Mouse (Mus musculus) forebrain, embryonic 10.5 days (tissue): ENCODE data around the gene Adam15. TPM values are rescaled to one million over a fixed set of nuclear protein-coding genes. Genes with fewer than 3 reads are reported as not detected.
A peak's percentile ranks its signal among the peaks of the same experiment; 100 is the strongest.

Experiments
- DNase-seq: peaks from one replicate; pipeline ENCODE4 v3.0.0-alpha.2; 2017; ENCODE audit warnings: low spot score; ENCODE audit errors: extremely low spot score
- H3K27ac ChIP-seq: fragments of 300-500 bp; sonication (generic); 2 replicates; pipeline ENCODE4 v1.5.1; 2016; ENCODE audit warnings: mild to moderate bottlenecking
- H3K27me3 ChIP-seq: fragments of 300-500 bp; sonication (generic); 2 replicates; pipeline ENCODE4 v1.6.1; 2016; ENCODE audit warnings: mild to moderate bottlenecking; ENCODE audit not compliant: poor library complexity, severe bottlenecking
- H3K36me3 ChIP-seq: fragments of 300-500 bp; sonication (generic); replicated peaks from 2 replicates; pipeline ENCODE4 v1.6.1; 2016; ENCODE audit warnings: mild to moderate bottlenecking, moderate library complexity
- H3K4me1 ChIP-seq: fragments of 300-500 bp; sonication (generic); 2 replicates; pipeline ENCODE4 v1.6.1; 2016
- H3K4me3 ChIP-seq: fragments of 300-500 bp; sonication (generic); 2 replicates; pipeline ENCODE4 v1.5.1; 2016; ENCODE audit warnings: mild to moderate bottlenecking, moderate library complexity
- H3K9me3 ChIP-seq: fragments of 300-500 bp; sonication (generic); 2 replicates; pipeline ENCODE4 v1.6.1; 2016; ENCODE audit warnings: mild to moderate bottlenecking, moderate library complexity
- WGBS: fragments of 180-500 bp; shearing (Covaris S2); methylation state at CpG from one replicate; pipeline ENCODE4 v1.1.7; 2016; 5-methylcytosine and 5-hydroxymethylcytosine counted together
- polyA plus RNA-seq: library from polyadenylated mRNA; unstranded; fragments of >200 nt; fragmentation: Nextera tagmentation; extraction: Ambion mirVana; gene quantifications from 2 replicates; pipeline ENCODE4 v1.2.1, GENCODE M21; 2016

The Adam15 gene
- polyA plus RNA-seq, 1 experiment from 2014 or later, result 32.1 TPM

- peaks cover 38% of the 10 kb centered on the region for H3K4me1 ChIP-seq
- no peak overlapping the region for H3K4me3 ChIP-seq
- H3K27ac ChIP-seq, result no peak overlapping the region
- H3K9me3 ChIP-seq, result no peaks in the 10 kb centered on the region
- WGBS, result 96% methylated on average over 14 of the region's 14 CpGs
- peaks cover 14% of the 10 kb centered on the region for H3K36me3 ChIP-seq
- 0 out of 2 replicates have a peak, but pooled peaks cover 4% of the 10 kb centered on the region for H3K27me3 ChIP-seq
- DNase-seq, result no peak
Observed at GRCm38 (mm10) chr3:89380291-89380690, 30.5 kb upstream of the Adam15 start.

GRCm38 (mm10) chr3:89379388-89380131 is 29.8 kb upstream of the Adam15 start:
- Histone ChIP-seq H3K27me3 (0 out of 2 replicates have a peak, but pooled peaks cover 4% of the 10 kb centered on the region), H3K36me3 (peaks cover 14% of the 10 kb centered on the region), H3K4me3 (peak overlapping the region; percentile 67; the same call in 1 of the 2 replicates), H3K9me3 (no peaks in the 10 kb centered on the region), H3K4me1 (peaks cover 30% of the 10 kb centered on the region), H3K27ac (no peak overlapping the region)
- whole genome bisulfite sequencing, result 89% methylated on average over 31 of the region's 31 CpGs
- no peak for DNase-seq

- DNase-seq, result peak; percentile 88
- Histone ChIP-seq H3K27ac (peak overlapping the region; percentile 94), H3K27me3 (no peaks in the 10 kb centered on the region), H3K9me3 (no peaks in the 10 kb centered on the region), H3K36me3 (peaks cover 14% of the 10 kb centered on the region), H3K4me1 (peaks cover 24% of the 10 kb centered on the region), H3K4me3 (peak overlapping the region; percentile 67)
- under 1% methylated on average over 29 of the region's 29 CpGs for WGBS
Observed at GRCm38 (mm10) chr3:89378394-89379067, 28.7 kb upstream of the Adam15 start.

- 0 out of 2 replicates have a peak overlapping the region, but pooled peaks have one; percentile 94 for H3K27ac ChIP-seq
- DNase-seq, result no peak
- H3K4me1 ChIP-seq, result peaks cover 29% of the 10 kb centered on the region
- peaks cover 14% of the 10 kb centered on the region for H3K36me3 ChIP-seq
- no peaks in the 10 kb centered on the region for H3K27me3 ChIP-seq
- peak overlapping the region; percentile 67 for H3K4me3 ChIP-seq
- WGBS, result 73% methylated on average over 4 of the region's 4 CpGs
- no peaks in the 10 kb centered on the region for H3K9me3 ChIP-seq
Observed at GRCm38 (mm10) chr3:89377831-89378230, 28.0 kb upstream of the Adam15 start.

- Histone ChIP-seq H3K4me3 (no peak overlapping the region), H3K27me3 (no peaks in the 10 kb centered on the region)
- WGBS, result 50% methylated on average over 5 of the region's 5 CpGs
Observed at GRCm38 (mm10) chr3:89373581-89374231, 23.9 kb upstream of the Adam15 start.

GRCm38 (mm10) chr3:89367338-89367737 is 17.5 kb upstream of the Adam15 start:
- no peaks in the 10 kb centered on the region for H3K36me3 ChIP-seq
- WGBS, result 79% methylated on average over 11 of the region's 11 CpGs
- H3K27ac ChIP-seq, result no peak overlapping the region; the same call in 1 of the 2 replicates
- H3K27me3 ChIP-seq, result peaks cover 15% of the 10 kb centered on the region; the same call in 1 of the 2 replicates
- no peaks in the 10 kb centered on the region for H3K9me3 ChIP-seq
- H3K4me3 ChIP-seq, result no peak overlapping the region
- no peak for DNase-seq
- H3K4me1 ChIP-seq, result peaks cover 23% of the 10 kb centered on the region

More at GRCm38 (mm10) chr3:89373581-89374231, 23.9 kb upstream of the Adam15 start:
- no peak for DNase-seq
- H3K36me3 ChIP-seq, result no peaks in the 10 kb centered on the region
- H3K27ac ChIP-seq, result no peak overlapping the region
- H3K9me3 ChIP-seq, result no peaks in the 10 kb centered on the region
- H3K4me1 ChIP-seq, result peaks cover 18% of the 10 kb centered on the region

- WGBS, result 78% methylated on average over 20 of the region's 20 CpGs
- peaks cover 23% of the 10 kb centered on the region for H3K4me1 ChIP-seq
- H3K9me3 ChIP-seq, result no peaks in the 10 kb centered on the region
- H3K4me3 ChIP-seq, result no peak overlapping the region
- DNase-seq, result no peak
- peaks cover 15% of the 10 kb centered on the region; the same call in 1 of the 2 replicates for H3K27me3 ChIP-seq
- no peaks in the 10 kb centered on the region for H3K36me3 ChIP-seq
- peak overlapping the region; percentile 12; the same call in 1 of the 2 replicates for H3K27ac ChIP-seq
Observed at GRCm38 (mm10) chr3:89365486-89366414, 16.0 kb upstream of the Adam15 start.

GRCm38 (mm10) chr3:89365153-89365485 is 15.3 kb upstream of the Adam15 start, which contains the start of gene Dcst1:
Dcst1 (minus strand) TSS chr3:89365253.
- Histone ChIP-seq H3K36me3 (no peaks in the 10 kb centered on the region), H3K4me3 (no peak within 1 kb of the TSS), H3K27ac (peak within 1 kb of the TSS; percentile 12; the same call in 1 of the 2 replicates), H3K27me3 (peaks cover 15% of the 10 kb centered on the region; the same call in 1 of the 2 replicates), H3K9me3 (no peaks in the 10 kb centered on the region), H3K4me1 (peaks cover 23% of the 10 kb centered on the region)
- DNase-seq, result no peak
- 88% methylated on average over 11 of the region's 11 CpGs for whole genome bisulfite sequencing

- Histone ChIP-seq H3K4me1 (peaks cover 23% of the 10 kb centered on the region), H3K27ac (0 out of 2 replicates have a peak overlapping the region, but pooled peaks have one; percentile 12), H3K9me3 (no peaks in the 10 kb centered on the region), H3K27me3 (peaks cover 15% of the 10 kb centered on the region; the same call in 1 of the 2 replicates), H3K36me3 (no peaks in the 10 kb centered on the region), H3K4me3 (no peak overlapping the region)
- 64% methylated on average over 8 of the region's 8 CpGs for WGBS
- no peak for DNase-seq
Observed at GRCm38 (mm10) chr3:89364631-89365030, 14.8 kb upstream of the Adam15 start.

- 87% methylated on average over 7 of the region's 7 CpGs for WGBS
- Histone ChIP-seq H3K4me1 (peaks cover 17% of the 10 kb centered on the region), H3K4me3 (no peak within 1 kb of the TSS), H3K27ac (no peak within 1 kb of the TSS), H3K27me3 (peaks cover 21% of the 10 kb centered on the region; the same call in 1 of the 2 replicates), H3K36me3 (no peaks in the 10 kb centered on the region), H3K9me3 (no peaks in the 10 kb centered on the region)
- no peak for DNase-seq
Observed at GRCm38 (mm10) chr3:89361675-89362074, 11.9 kb upstream of the Adam15 start, which contains the start of gene Dcst2. Dcst2 (plus strand) TSS chr3:89361975.

- peaks cover 27% of the 10 kb centered on the region; the same call in 1 of the 2 replicates for H3K27me3 ChIP-seq
- no peaks in the 10 kb centered on the region for H3K36me3 ChIP-seq
- DNase-seq, result no peak
- H3K4me3 ChIP-seq, result no peak overlapping the region
- WGBS, result 85% methylated on average over 3 of the region's 3 CpGs
- no peaks in the 10 kb centered on the region for H3K9me3 ChIP-seq
- peaks cover 11% of the 10 kb centered on the region for H3K4me1 ChIP-seq
- no peak overlapping the region for H3K27ac ChIP-seq
Observed at GRCm38 (mm10) chr3:89360237-89360636, 10.4 kb upstream of the Adam15 start.
